Mouse (Mus musculus) embryonic facial prominence, embryonic 13.5 days (tissue): Measurements from ENCODE around the gene Mcam. TPM values are rescaled to one million over a fixed set of nuclear protein-coding genes. Genes with fewer than 3 reads are reported as not detected.

Experiments
- ATAC-seq: fragments of 200-750 bp; cut with Nextera tagmentation; 2 replicates; pipeline ENCODE4 v1.8.0; 2017; ENCODE audit warnings: low read depth; ENCODE audit not compliant: insufficient number of reproducible peaks, insufficient read depth, low FRiP score, low TSS enrichment
- H3K27ac ChIP-seq: fragments of 300-500 bp; sonication (generic); 2 replicates; pipeline ENCODE4 v1.5.1; 2015; ENCODE audit warnings: moderate library complexity, mild to moderate bottlenecking, inconsistent platforms
- H3K27me3 ChIP-seq: fragments of 300-500 bp; sonication (generic); 2 replicates; pipeline ENCODE4 v1.6.1; 2015; ENCODE audit warnings: mild to moderate bottlenecking, inconsistent platforms
- H3K36me3 ChIP-seq: fragments of 300-500 bp; sonication (generic); 2 replicates; pipeline ENCODE4 v1.6.1; 2015; ENCODE audit warnings: mild to moderate bottlenecking, inconsistent platforms
- H3K4me1 ChIP-seq: fragments of 300-500 bp; sonication (generic); 2 replicates; pipeline ENCODE4 v1.6.1; 2015; ENCODE audit warnings: inconsistent platforms
- H3K4me2 ChIP-seq: fragments of 300-500 bp; sonication (generic); 2 replicates; pipeline ENCODE4 v1.6.1; 2015; ENCODE audit warnings: moderate library complexity, mild to moderate bottlenecking, inconsistent platforms
- H3K4me3 ChIP-seq: fragments of 300-500 bp; sonication (generic); 2 replicates; pipeline ENCODE4 v1.5.1; 2015; ENCODE audit warnings: mild to moderate bottlenecking, inconsistent platforms
- H3K9ac ChIP-seq: fragments of 300-500 bp; sonication (generic); 2 replicates; pipeline ENCODE4 v1.6.1; 2015; ENCODE audit warnings: mild to moderate bottlenecking, inconsistent platforms
- H3K9me3 ChIP-seq: fragments of 300-500 bp; sonication (generic); 2 replicates; pipeline ENCODE4 v1.6.1; 2016; ENCODE audit warnings: inconsistent platforms
- WGBS: fragments of 180-500 bp; shearing (Covaris S2); methylation state at CpG from one replicate; pipeline ENCODE4 v1.1.7; 2015; ENCODE audit warnings: mixed read lengths; 5-methylcytosine and 5-hydroxymethylcytosine counted together
- polyA plus RNA-seq: library from polyadenylated mRNA; unstranded; fragments of >200 nt; fragmentation: Nextera tagmentation; extraction: Ambion mirVana; gene quantifications from 2 replicates; pipeline ENCODE4 v1.2.1, GENCODE M21; 2015

Mcam gene
- polyA plus RNA-seq, 1 experiment from 2014 or later, result 25.6 TPM

DNA sequence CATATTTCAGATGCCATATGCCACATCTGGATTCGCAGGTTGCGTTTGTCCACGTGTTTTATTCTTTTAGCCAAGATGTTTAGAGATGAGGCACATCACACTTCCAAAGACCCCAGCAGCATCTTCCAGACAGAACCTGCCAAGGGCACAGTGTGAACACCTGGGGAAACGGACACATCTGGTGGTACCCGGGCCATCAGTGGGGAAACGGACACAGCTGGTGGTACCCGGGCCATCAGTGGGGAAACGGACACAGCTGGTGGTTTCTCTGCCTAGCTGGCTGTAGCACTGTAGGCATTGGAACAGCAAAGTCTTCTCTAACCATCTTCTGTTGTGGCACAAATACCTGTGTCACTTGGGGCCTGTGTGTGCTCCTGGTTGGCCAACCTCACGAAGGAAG, 38.5 kb upstream of the Mcam start:
- peaks cover 26% of the 10 kb centered on the region for H3K36me3 ChIP-seq
- no peaks in the 10 kb centered on the region for H3K27me3 ChIP-seq
- H3K9me3 ChIP-seq, result no peaks in the 10 kb centered on the region
- H3K9ac ChIP-seq, result no peak overlapping the region
- WGBS, result 87% methylated on average over 9 of the region's 9 CpGs
- H3K4me1 ChIP-seq, result peaks cover 10% of the 10 kb centered on the region; the same call in 1 of the 2 replicates
- no peak overlapping the region for H3K4me2 ChIP-seq
- H3K4me3 ChIP-seq, result no peak overlapping the region
- no peak for ATAC-seq
- H3K27ac ChIP-seq, result no peak overlapping the region

DNA sequence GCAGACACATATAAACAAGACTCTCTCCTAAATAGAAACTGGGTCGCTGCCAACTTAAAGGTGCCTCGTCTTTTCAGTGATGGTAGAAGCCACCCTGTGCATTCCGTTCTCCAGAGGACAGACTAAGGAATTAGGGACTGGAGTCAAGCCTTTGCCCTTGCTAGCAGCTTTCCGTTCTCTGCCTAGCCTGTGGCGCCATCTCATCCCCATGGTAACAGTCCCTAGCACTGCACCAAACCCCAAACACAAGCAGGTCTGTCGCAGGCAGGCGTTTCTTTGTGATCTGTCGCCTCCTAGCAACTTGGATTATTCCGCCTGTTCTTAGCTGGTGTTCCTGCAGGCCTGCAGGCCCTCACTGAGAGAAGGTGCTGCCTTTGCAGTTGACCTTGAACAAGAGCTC, 37.7 kb upstream of the Mcam start:
- H3K4me1 ChIP-seq, result peaks cover 10% of the 10 kb centered on the region
- no peak overlapping the region for H3K9ac ChIP-seq
- no peaks in the 10 kb centered on the region for H3K27me3 ChIP-seq
- no peak for ATAC-seq
- 40% methylated on average over 9 of the region's 9 CpGs for WGBS
- no peak overlapping the region for H3K27ac ChIP-seq
- peaks cover 23% of the 10 kb centered on the region for H3K36me3 ChIP-seq
- no peak overlapping the region for H3K4me3 ChIP-seq
- no peak overlapping the region for H3K4me2 ChIP-seq
- no peaks in the 10 kb centered on the region for H3K9me3 ChIP-seq

DNA sequence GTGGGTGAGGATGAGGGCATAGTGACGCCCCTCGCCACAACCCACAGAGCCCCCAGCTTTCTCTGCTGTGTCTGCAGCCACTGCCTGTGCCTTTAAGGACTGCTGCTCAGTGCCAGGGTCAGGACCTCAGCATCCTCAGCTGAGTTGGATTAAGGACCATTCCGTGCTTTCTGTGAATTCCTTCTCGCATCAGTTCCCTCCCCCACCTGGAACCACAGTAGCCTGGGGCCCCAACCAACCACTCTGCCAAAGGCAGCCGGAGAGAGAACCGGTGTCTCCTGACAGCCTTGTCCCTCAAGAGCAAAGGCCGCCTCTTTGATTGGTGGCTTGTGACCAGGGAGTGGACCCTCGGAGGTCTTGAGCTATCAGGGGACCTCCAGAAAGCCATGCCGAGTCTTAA, 32.8 kb upstream of the Mcam start, which contains the start of gene Mfrp:
Gene Mfrp (plus strand): TSS at position 240 of the 400 bp plus-strand sequence.
- WGBS, result 28% methylated on average over 9 of the region's 9 CpGs
- 0 out of 2 replicates have a peak within 1 kb of the TSS, but pooled peaks have one; percentile 32 for H3K9ac ChIP-seq
- H3K4me1 ChIP-seq, result peaks cover 10% of the 10 kb centered on the region
- no peak within 1 kb of the TSS for H3K4me2 ChIP-seq
- H3K27ac ChIP-seq, result no peak within 1 kb of the TSS
- no peaks in the 10 kb centered on the region for H3K9me3 ChIP-seq
- ATAC-seq, result no peak
- H3K4me3 ChIP-seq, result no peak within 1 kb of the TSS
- peaks cover 35% of the 10 kb centered on the region for H3K36me3 ChIP-seq
- no peaks in the 10 kb centered on the region for H3K27me3 ChIP-seq

DNA sequence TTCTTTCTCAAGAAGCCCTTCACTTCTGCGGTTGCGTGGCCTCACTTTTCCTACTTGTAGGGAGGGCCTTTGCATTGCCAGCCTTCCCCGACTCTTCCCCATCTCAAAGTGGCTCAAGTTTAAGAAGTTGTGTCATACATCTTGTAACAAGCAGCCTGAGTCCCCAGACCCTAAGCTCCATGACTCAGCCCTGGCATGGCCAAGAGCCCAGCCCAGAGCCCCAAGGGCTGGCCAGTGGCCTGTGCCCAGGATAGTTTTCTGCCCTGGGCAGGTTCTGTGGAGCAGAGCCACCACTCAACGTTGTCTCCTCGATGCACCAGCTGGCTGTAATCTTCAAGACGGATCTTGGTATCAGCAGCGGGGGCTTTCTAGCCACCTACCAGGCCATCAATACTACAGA, 29.4 kb upstream of the Mcam start:
- no peak for ATAC-seq
- Histone ChIP-seq H3K4me3 (no peak overlapping the region), H3K9ac (no peak overlapping the region), H3K9me3 (no peaks in the 10 kb centered on the region), H3K27ac (no peak overlapping the region), H3K27me3 (no peaks in the 10 kb centered on the region), H3K4me2 (no peak overlapping the region), H3K36me3 (peaks cover 50% of the 10 kb centered on the region), H3K4me1 (peaks cover 41% of the 10 kb centered on the region)
- WGBS, result 93% methylated on average over 7 of the region's 7 CpGs

DNA sequence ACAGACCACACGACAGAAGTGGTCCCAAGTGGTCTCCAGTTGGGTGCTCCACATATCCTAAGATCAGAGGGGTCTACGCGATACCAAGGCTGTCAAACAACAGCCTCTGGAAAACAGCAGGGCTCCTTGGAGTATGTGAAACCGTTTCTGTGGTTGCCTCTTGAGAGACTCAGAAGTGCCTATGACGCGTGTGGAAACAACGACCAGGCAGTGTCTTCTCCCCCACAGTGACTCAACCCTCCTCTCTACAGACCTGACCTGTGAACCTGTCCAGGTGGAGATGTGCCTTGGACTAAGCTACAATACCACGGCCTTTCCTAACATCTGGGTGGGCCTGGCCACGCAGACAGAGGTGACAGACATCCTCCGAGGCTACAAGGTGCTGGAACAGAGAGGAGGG, 28.5 kb upstream of the Mcam start:
- Histone ChIP-seq H3K4me1 (peaks cover 50% of the 10 kb centered on the region), H3K4me3 (no peak overlapping the region), H3K9ac (no peak overlapping the region), H3K27me3 (no peaks in the 10 kb centered on the region), H3K4me2 (no peak overlapping the region), H3K27ac (no peak overlapping the region), H3K36me3 (peaks cover 47% of the 10 kb centered on the region), H3K9me3 (no peaks in the 10 kb centered on the region)
- WGBS, result 88% methylated on average over 10 of the region's 10 CpGs
- no peak for ATAC-seq

DNA sequence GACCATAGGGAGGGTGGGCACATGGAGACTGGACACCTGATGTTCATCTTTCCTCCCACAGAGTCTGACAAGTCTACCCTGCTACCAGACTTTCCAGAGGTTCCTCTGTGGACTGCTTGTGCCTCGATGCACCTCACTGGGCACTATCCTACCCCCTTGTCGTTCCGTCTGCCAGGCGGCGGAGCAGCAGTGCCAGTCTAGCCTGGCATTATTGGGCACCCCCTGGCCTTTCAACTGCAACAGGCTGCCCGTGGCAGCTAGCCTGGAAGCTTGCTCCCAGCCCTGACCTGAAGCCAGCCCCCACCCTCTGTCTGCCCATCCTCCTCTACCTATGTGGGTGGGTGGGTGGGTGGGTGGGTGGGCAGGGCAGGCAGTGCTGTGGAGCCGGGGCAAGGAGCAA, 28.1 kb upstream of the Mcam start:
- 91% methylated on average over 7 of the region's 7 CpGs for WGBS
- ATAC-seq, result no peak
- Histone ChIP-seq H3K4me2 (no peak overlapping the region), H3K9me3 (no peaks in the 10 kb centered on the region), H3K9ac (no peak overlapping the region), H3K4me3 (no peak overlapping the region), H3K4me1 (peaks cover 51% of the 10 kb centered on the region), H3K27ac (0 out of 2 replicates have a peak overlapping the region, but pooled peaks have one; percentile 87), H3K36me3 (peaks cover 47% of the 10 kb centered on the region), H3K27me3 (no peaks in the 10 kb centered on the region)

DNA sequence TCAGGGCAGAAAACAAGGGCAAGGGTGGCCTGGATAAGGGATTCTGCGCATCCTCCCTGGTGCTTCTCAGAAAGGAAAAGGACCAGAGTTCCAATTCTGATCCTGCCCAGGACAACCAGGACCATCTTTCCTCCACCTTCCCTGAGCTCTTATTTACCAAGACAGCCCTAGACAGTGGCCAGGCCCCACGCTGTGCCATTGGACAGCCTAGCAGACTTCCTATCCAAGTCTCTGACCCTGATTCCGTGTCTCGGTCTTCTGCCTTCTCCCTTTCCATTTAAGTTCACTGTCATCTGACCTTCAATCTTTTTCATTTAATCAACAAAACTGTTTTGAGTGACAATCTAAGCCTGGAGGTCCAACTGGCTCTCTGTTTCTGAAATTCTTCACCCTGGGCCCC, 27.7 kb upstream of the Mcam start:
- peaks cover 53% of the 10 kb centered on the region for H3K4me1 ChIP-seq
- peak overlapping the region; percentile 55 for H3K4me2 ChIP-seq
- H3K36me3 ChIP-seq, result peaks cover 44% of the 10 kb centered on the region
- WGBS, result 64% methylated on average over 4 of the region's 4 CpGs
- peak overlapping the region; percentile 32; the same call in 1 of the 2 replicates for H3K9ac ChIP-seq
- H3K27me3 ChIP-seq, result no peaks in the 10 kb centered on the region
- H3K4me3 ChIP-seq, result no peak overlapping the region
- no peaks in the 10 kb centered on the region for H3K9me3 ChIP-seq
- peak overlapping the region; percentile 87; the same call in 1 of the 2 replicates for H3K27ac ChIP-seq
- ATAC-seq, result no peak

DNA sequence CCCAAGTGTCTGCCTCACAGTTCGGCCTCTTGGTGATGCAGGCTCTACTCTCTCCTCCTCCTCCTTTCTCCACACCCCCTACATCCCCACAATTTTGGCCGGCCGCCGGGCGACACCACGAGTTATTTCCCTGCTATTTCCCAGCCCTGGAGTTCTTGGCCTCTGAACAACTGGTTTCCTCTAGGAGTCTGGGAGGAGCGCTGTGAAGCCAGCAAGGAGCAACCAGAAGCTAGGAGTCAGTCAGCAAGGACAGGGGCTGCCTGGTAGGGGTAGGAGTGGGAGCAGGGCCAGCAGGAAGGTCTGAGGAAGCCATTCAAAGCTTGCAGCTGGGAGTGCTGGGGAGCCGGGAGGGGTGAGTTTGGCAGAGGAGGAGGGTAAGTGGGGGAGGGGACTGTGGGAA, 27.2 kb upstream of the Mcam start, which contains the start of gene C1qtnf5:
Gene C1qtnf5 (plus strand): TSS at position 136 of the 400 bp plus-strand sequence.
- Histone ChIP-seq H3K27me3 (no peaks in the 10 kb centered on the region), H3K36me3 (peaks cover 41% of the 10 kb centered on the region), H3K4me2 (peak within 1 kb of the TSS; percentile 55), H3K9ac (peak within 1 kb of the TSS; percentile 61), H3K9me3 (no peaks in the 10 kb centered on the region), H3K4me3 (peak within 1 kb of the TSS; percentile 19), H3K27ac (peak within 1 kb of the TSS; percentile 87), H3K4me1 (peaks cover 58% of the 10 kb centered on the region)
- peak; percentile 39 for ATAC-seq
- 25% methylated on average over 8 of the region's 8 CpGs for WGBS

DNA sequence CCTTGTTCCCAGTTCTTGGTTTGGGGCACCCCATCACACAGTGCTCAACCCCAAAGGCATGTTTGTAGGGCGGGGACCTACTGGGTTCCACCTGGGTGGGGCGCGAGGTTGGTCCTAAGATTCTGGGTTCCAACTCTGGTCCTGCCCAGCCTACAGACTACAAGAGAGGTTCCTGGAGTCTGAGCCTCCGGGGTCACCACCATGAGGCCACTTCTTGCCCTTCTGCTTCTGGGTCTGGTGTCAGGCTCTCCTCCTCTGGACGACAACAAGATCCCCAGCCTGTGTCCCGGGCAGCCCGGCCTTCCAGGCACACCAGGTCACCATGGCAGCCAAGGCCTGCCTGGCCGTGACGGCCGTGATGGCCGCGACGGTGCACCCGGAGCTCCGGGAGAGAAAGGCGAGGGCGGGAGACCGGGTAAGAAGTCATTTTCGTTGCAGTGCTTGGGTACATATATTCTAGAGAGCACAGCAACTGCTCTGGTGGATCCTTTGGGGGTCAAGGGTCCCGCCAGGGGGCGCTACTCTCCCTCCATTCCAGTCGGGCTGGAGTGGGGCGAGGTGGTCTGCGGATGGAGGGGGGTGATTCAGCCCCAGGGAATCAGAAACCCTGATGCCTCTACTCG, 26.6 kb upstream of the Mcam start:
- ATAC-seq, result no peak
- Histone ChIP-seq H3K36me3 (peaks cover 40% of the 10 kb centered on the region), H3K9me3 (no peaks in the 10 kb centered on the region), H3K27ac (peak overlapping the region; percentile 87), H3K9ac (peak overlapping the region; percentile 54; the same call in 1 of the 2 replicates), H3K4me3 (peak overlapping the region; percentile 19), H3K27me3 (no peaks in the 10 kb centered on the region), H3K4me2 (peak overlapping the region; percentile 55), H3K4me1 (peaks cover 60% of the 10 kb centered on the region)
- 33% methylated on average over 25 of the region's 25 CpGs for WGBS

DNA sequence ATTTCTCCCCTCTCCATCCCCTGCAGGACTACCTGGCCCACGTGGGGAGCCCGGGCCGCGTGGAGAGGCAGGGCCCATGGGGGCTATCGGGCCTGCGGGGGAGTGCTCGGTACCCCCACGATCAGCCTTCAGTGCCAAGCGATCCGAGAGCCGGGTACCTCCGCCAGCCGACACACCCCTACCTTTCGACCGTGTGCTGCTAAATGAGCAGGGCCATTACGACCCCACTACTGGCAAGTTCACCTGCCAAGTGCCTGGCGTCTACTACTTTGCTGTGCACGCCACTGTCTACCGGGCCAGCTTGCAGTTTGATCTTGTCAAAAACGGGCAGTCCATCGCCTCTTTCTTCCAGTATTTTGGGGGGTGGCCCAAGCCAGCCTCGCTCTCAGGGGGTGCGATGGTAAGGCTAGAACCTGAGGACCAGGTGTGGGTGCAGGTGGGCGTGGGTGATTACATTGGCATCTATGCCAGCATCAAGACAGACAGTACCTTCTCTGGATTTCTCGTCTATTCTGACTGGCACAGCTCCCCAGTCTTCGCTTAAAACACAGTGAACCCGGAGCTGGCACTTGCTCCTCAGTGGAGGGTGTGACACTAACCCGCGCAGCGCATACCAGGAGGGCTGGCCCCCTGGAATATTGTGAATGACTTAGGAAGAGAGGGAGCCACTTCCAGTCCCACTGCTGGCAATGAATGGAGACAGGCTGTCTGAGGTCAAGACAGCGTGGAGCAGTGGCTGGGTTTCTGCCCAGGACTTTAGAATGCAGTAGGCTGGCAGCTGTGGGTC, 25.8 kb upstream of the Mcam start:
- 82% methylated on average over 31 of the region's 31 CpGs for WGBS
- Histone ChIP-seq H3K9ac (peak overlapping the region; percentile 61), H3K4me1 (peaks cover 60% of the 10 kb centered on the region), H3K27me3 (no peaks in the 10 kb centered on the region), H3K27ac (peak overlapping the region; percentile 87; the same call in 1 of the 2 replicates), H3K9me3 (no peaks in the 10 kb centered on the region), H3K4me2 (peak overlapping the region; percentile 55), H3K4me3 (peak overlapping the region; percentile 24; the same call in 1 of the 2 replicates), H3K36me3 (peaks cover 39% of the 10 kb centered on the region)
- ATAC-seq, result no peak

DNA sequence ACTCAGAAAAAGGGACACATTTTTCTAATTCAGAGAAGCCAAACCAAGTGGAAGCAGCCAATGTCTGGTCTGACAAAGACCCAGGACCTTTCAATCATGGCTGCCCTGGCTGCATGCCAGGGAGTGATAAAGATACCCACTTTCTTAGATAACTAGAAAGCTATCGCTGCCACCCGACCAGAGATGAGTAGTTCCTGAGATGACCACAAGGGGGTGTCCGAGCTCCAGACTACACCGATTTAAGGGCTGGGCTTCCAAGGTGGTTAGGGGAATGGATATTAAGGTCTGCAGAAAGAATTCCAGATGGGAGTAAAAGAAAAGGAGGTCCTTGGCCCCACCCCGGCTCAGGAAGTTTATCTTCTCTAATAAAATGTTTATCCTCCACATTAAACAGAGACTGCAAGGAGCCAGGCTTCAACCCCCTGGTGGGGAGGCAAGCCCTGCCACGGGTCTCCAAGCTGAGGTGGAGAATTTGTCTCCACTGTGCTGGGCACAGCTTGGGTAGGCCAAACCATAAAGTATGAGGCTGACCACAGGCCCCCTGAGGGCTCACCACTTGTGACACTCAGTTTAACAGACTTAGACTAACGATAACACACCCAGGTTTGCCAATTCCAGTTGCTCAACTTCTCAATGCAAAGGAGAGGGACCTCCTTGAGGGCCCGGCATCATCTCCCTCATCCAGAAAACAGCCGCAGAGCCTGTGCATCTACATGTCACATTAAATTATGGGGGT, 24.7 kb upstream of the Mcam start:
- Histone ChIP-seq H3K9me3 (no peaks in the 10 kb centered on the region), H3K27me3 (no peaks in the 10 kb centered on the region), H3K36me3 (peaks cover 30% of the 10 kb centered on the region), H3K4me2 (peak overlapping the region; percentile 55), H3K27ac (peak overlapping the region; percentile 51; the same call in 1 of the 2 replicates), H3K9ac (peak overlapping the region; percentile 61), H3K4me1 (peaks cover 60% of the 10 kb centered on the region), H3K4me3 (peak overlapping the region; percentile 24)
- 23% methylated on average over 9 of the region's 9 CpGs for WGBS
- no peak for ATAC-seq
